Mouse (Mus musculus) retina, embryonic 14.5 days (tissue): ENCODE results near the gene Iah1.

Experiments
- DNase-seq: peaks from one replicate; pipeline ENCODE4 v3.0.0-alpha.2; 2015; ENCODE audit warnings: low spot score

Iah1 gene

DNA sequence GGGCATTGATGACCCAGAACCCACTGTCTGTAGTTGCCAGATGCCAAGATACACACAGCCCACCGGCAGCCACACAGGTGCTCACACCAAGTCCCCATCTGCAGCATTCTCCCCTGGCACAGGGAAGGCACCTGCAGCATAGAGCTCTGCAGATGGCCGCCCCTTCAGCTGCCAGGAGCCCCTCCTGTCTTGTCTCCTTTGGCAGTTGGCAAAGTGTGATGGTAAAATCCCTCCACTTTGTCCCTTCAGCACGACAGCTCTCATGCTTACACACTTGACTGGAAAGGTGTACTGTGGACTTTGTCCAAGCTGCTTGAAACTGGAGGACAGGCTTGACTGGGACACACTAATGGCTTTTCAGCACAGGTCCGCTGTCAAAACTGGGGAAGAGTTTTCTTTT, 4.1 kb downstream of the Iah1 start:
- no peak for DNase-seq

DNA sequence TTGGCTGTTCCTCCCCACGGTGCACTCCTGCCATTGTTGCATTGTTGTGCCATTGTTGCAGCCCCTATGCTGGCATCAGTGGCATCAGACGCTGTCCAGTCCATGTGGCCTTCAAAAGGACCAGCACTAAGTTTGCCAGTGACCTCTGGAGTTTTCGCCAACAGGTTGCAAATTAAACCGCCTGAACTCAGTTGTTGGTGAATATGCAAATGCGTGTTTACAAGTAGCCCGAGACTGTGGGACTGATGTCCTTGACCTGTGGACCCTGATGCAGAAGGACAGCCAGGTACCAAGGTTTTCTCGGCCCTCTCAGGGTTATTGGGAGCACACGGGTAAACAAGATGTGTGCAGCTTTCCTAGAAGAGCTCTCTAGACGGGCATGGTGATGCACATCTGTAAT, 5.0 kb downstream of the Iah1 start:
- DNase-seq = no peak

DNA sequence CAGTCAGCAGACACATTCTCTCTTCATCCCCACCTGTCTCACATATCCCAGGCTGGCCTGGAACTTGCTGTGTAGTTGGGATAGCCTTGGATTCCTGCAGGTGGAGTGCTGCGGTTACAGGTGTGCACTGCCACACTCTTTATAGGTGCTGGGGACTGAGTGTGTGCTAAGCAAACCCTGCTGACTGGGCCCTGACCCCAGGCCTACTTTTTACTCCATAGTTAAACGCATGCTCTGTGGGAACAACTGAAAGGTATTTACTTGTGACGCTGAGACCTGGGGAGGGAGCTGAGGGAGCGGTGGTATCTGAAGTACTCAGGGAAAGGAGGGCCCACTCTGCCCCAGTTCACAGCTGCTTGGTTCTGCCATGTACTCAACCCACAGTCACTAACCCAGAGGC, 6.1 kb downstream of the Iah1 start:
- DNase-seq = no peak

DNA sequence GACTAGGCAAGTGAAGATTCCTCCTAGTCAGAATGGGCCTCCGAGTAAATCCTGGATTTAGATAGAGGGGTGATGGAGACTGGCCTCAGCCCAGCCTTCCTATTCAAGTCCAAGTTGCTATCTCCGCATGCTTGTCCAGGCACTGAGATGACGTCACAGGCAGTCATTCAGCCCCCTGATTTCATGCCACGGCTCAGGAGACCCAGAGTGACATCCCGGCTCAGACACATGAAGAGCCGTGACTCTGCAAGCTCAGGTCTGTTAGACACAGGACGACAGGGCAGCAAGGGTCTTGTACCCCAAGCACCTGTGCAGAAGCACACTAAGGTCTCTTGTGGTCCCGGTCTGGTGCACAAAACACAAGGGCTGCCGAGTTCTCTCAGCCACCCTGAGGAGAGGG, 6.7 kb downstream of the Iah1 start:
- DNase-seq = no peak

DNA sequence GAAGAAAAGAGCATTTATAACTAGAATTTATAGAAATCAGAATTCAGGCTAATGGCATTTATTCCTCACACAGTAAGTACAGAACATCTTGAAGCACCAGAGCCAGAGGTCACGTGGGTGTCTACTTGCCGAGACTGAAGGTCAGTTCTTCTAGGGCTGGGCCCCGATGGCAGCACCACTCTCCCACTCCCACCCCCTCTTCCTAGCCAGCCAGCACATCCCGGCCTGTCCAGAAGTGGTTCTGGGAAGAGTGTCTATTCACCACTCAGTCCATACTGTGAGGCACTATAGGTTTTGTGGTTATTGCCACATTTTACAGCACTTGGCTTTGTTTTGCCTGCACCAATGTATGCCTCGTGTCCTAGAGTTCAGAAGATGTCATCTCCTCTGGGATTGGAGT, 7.9 kb downstream of the Iah1 start:
- DNase-seq = no peak

DNA sequence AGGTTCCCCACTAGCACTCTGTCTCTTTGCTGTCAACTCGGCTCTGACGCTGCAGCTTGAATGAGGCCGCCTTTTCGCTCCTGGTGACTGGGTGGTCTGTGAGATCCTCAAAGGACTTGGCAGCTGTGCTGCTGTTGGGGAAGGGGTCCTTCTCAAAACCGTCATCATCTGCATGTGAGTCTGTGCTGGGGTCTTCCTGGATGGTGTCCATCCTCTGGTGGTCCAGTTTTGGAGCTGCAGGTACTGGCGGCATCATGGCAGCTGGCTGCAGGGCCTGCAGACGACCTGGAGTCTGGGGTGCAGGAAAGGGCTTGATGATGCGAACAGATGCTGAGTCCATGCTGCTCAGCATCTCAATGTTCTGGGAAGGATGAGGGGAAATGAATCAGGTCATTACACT, 9.1 kb downstream of the Iah1 start:
- DNase-seq = no peak

DNA sequence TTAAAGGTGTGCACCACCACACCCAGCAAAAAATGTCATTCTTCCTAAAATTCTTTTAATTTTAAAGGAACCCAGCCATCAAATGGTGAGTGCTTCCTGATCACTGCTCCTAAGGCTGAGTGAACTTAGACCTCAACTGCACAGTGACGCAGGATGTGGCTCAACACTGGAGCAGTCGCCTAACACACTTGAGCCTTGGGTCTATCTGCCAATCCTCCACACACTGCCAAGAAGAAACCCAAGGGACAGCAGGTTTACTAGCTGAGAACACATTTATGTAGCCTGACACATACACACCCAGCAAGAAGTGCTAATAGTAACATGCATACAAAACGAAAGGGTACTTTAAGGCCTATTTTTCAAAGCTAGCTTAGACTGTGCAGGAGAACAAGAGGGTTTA, 10.1 kb downstream of the Iah1 start:
- DNase-seq = no peak

DNA sequence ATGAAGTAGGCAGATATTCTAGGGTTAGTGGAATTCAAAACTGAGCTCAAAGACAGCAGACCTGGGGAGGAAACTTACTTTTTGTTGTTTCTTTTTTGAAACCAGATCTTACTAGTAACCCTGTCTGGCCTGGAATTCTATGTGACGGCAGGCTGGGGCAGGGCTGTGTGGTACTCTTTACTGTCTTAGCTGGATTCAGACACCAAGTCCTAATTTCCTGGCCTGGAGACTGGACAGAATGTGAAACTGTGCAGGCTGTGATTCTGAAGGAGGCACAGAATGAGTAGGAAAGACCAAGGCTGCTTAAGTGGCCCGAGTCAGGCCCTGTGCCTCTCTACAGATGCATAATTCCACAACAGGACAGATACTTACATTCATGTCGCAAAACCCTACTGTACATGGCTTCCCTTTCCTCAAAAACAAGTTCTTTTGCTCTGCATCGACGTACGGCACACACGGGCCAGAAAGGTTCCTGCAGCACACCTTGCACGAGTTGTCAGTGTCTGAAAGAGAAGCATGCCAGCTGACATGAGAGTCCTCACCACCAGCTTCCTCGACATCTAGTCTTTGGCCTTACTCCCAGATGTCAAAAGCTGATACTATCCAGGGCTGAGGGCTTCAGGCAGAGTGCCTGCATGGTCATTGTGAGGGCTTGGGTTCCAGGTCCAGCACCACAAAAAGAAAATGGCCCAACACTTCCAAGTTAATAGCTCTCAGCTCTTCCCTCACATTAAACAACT, 13.6 kb downstream of the Iah1 start:
- DNase-seq = no peak

DNA sequence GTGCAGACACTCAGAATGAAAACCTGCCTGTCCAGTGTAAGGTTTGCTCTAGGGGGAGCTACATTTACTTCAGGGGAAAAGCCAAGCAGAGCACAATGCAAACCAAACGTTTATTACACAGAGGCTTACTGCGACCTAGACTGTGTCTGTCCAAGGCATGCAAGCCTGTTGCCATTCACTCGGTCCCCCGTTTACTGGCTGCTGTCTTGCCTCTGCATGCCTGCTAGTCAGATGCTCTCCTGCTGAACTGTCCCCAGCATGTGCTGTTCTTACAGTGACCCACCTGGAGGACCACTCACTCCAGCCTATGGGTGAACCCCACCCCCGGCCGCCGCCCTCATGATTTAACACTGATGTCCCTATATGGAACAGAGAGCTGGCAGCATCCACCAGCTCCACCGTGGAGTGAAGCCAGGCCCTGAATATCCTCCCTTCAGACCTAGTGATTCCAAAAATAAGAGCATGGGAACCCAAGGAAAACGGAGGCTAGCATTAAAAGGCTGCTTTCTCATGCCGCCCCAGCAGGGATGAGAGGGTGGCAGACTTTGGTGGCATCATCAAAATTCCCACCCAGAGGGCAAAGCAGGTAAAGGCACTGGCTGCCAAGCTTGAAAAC, 14.9 kb downstream of the Iah1 start:
- no peak for DNase-seq

DNA sequence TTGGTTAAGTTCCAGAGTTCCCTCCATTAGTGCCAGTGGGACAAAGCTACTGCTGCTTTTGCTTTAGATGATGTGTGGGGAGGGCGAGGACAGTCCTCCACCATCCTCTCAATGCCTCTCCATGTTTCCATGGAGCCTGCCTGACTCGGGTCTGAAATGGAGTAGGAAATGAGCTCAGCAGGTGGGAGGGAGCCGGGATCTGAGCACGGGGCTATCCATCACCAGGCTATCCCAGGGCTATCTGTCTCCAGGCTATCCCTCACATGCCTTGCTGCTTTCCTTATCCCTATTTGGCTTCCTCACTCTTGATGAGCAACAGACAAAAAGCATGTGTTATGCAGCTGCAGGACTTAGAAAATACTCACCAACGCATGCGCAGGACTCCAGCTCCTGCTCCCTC, 15.5 kb downstream of the Iah1 start:
- DNase-seq = no peak

DNA sequence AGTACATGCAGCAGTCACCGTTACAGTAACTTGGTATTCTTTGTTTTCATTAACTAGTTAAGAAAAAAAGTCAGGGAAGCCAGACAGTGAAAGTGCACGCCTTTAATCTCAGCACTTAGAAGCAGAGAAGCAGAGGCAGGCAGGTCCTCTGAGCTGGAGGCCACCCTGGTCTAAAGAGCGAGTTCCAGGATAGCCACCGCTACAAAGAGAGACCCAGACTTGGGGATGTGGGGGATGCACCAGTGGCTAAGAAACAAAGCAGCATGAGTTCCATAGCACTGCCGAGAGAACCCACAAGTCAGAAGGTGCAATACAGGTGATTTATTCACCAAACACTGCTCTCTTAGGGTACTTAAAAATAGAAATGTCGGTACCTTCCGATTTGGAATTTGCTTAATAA, 16.8 kb downstream of the Iah1 start:
- no peak for DNase-seq

DNA sequence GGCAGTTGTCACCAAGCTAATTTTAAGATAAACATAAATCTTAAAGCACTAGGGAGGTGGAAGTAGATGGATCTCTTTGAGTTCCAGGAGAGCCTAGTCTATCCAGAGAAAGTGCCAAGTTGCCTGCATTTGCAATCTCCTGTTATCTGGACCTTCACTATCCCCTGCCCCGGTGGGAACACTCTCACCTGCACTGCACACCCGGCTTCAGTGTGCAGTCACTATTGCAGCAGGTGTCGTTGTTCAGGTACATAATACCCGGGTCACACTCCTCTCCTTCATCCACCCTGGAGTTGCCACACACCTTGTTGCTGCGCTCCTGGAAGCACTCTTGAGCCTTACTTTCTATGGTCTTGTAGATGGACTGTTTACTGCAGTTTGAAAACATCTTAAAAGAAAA, 17.6 kb downstream of the Iah1 start:
- no peak for DNase-seq

DNA sequence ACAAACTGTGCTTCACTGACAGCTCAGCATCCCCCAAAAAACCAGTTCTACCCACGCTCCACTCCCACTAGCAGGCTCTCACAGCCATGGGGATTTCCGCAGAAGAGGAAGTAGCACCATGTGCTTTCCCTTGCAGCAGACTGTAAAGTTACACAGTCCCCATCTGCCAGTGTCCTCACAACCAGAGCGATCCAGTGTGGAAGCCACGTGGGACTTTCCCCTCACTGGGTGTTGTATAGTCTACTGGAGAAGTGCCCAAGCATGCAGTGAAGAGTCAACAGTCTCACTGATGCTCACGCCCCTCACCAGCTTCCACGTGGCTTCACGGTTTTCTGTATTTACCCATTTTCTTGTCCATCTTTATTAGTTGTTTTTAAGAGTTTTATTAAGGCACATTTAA, 19.7 kb downstream of the Iah1 start:
- DNase-seq = no peak

DNA sequence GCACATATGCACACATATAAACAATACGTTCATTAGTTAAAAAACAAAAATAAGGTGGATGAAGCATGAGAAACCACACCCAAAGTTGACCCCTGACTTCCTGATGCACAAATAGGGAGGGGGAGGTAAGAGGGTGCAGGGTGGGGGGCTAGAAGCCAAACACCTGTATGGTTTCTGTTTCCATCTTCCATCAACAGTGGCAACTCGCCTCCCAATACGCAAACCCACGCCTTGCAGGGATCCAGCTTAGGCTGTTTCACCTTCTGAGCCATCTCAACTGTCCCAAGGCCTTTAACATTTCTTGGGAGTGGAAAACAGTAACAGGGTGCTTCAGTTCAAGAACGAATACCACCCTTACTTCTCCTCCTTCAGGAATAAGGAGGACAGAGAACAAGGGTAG, 21.0 kb downstream of the Iah1 start:
- DNase-seq = no peak

DNA sequence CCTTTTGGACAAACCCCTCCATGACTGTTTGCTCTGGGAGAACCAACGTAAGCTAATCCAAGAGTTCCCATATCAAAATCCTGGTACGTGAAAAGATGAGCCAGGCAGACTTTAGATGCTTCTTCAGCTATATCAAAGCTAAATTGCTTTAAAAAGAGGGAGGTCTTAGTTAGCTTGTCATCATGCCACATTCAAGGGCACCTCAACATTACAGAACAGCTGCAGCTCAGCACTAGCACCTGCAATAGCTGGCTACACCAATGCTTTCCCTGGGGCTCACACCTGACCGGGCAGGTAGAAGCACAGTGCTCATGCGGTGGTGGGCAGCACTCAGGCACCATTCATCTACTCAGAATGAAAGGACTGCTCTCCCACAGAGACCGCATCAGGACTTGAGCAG, 24.5 kb downstream of the Iah1 start:
- no peak for DNase-seq

DNA sequence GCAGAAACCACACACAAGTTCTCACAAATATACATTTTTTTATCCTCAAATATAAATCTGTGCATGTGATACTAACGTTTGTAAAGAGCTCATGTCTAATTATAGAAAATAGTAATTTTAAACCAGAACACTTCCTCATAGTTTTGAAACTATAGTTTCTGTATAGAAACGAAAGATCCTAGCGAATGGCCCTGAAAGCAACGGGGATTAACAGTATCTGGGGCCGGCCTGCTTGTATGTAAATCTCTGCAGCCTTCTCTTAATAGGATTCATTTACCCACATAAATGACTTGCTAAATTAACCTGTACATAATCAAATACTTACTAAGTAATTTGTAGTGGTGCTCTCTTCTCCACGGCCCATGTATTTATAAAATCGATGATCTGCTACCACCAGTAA, 30.8 kb downstream of the Iah1 start:
- no peak for DNase-seq

DNA sequence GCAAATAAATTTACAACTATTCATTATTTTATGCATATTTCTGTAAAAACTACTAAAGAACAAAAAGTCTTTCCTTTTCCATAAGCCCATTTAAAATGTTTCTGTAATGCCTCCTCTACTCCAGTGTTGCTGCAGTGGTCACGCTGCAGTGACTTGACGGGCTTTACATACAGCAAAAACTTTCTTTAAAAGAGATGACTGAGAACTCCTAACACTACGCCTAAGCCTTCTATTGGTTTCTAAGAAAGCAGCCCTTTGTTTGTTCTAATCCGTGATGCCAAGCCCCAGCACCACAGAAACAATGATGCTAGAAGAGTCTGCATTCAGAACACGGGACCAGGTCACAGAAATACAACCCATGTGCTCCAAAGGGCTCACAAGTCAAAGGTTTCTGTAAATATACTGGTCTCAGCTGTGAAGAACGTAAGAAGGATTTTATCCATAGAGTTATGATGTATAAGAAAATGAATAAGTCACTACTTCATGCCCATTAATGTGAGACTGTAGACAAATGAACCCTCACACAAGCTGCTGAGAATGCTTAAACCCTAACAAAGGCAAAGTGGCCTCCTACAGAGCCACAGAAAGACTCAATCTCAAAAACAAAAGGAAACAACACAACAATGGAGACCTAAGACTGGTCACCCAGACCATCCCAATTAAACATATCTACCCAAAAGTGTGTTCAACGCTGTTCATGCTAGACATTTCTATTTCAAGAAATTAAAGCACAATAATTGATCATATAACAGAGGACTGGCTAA, 34.1 kb downstream of the Iah1 start:
- no peak for DNase-seq

DNA sequence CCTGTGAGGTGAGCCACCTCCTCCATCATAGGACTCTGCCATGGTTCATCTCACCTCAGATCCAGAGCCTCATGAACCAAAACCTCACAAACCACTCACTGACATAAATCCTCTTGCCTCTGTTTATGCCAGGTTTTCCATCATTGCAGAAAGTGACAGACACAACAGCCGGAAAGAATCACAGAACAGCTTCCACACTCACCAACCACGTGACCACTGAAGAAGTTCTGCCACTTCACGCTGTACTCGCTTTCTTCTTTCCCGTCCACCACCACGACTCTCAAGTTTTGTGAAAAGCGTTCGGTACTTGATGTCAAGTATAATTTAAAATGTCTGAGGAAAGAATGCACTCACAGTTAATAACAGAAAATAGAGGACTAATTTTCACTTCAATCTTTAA, 37.5 kb downstream of the Iah1 start:
- DNase-seq = no peak

DNA sequence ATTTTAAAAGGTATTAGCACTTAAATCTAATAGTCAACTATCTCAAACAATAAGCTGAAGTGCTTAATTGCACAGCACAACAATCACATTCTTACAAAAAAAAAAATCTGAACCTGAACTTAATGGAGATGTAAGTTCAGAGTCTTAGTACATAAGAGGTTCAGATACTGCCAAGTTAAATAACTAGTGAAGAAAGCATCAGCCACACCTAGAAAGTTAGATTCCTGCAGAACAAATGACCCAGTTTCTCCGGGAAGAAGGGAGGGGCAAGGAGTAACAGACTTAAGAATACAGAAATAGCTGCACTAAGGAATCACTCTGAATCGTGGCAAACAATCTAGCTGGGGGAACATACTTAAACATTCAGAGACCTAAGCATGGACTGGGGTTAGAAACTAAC, 46.5 kb downstream of the Iah1 start:
- DNase-seq = no peak

DNA sequence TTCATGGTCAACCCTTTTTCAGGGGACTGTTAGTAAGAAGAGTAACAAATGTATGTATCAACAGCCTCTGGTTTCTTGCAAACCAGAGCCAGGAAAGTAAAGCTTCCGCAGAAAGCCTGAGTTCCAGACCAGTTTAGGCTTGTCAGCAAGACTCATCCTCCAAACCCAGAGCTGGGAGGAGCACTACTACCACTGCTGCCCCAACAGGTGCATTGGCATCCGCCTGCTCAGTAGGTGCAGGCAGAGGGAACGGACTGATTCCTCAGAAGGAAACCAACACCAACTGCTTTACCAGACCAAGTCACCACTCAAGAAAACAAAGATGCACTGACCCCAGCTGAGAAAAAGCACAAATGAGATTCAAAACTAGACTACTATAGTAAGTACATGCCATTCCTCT, 47.0 kb downstream of the Iah1 start:
- DNase-seq = no peak

DNA sequence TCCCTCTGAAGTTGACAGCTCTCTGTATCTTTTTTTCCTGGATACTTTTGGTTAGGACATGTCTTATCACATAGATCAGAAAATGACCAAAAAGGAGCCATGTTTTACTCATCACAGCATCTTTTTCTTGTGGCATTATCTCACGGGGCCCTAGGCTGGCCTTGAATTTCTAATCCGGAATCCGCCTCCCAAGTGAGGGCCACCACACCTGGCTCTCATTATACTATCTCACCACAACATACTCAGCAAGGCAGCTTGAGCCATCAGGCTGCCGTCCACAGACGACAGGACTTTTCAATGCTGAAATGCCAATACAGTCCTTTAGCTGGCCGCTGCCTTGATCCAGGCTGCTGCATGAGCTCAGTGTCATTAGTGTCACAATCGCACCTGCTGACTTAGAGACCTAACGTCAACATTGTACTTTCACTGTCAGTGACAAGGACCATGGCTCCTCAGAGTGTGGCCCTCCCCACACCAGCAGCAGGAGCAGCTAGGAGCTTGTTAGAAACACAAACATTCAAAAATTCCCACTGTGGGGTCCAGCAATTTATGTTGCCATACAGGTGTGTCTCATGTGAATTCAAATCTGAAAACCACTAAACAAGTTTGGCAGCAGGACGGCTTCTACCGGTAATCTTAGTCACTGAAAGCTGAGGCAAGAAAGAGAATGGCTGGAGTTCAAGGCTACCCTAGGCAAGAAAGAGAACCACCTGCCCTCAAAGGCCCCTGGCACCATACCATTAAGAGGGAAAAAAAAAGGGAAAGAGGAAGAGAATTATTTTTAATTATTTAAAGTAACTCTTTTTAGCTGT, 48.6 kb downstream of the Iah1 start:
- DNase-seq = no peak

DNA sequence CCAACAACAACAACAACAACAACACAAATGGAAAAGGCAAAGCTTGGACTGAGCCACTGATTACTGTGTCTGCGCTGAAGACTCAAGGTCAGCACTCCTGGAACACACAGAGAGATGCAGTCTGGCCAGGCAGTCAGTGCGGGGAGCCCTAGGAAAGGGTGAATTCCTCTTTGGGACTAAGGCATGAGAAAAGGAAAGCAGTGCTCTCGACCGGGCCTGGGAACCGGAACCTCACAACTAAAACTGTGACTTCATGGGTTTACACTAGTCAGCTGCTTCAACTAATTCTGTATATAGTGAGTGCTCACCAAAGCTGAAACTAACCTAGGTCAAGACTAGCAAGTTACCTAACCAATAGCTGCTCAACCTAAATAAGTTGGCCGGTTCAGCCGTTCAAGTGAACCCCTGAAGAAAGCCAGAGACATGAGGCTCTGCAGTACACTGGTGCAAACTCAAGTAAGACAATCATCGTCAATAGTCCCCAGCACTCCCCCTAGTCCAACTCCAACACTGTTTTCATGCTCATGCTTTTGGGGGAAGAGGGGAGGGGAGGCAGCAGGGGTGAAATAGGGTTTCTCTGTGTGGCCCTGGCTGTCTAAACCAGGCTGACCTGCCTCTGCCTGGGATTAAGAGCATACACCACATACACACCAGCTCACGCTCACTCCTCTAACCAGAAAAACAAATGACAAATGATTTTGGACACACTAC, 52.3 kb downstream of the Iah1 start:
- DNase-seq = no peak
